Mouse (Mus musculus): Measurements from ENCODE around the gene Sspo. TPM values are rescaled to one million over a fixed set of nuclear protein-coding genes. Genes with fewer than 3 reads are reported as not detected.
A peak's percentile ranks its signal among the peaks of the same experiment; 100 is the strongest.

The Sspo gene
- total and polyA plus RNA-seq, 3 experiments, result under 0.01 TPM; not detected in 2

DNA sequence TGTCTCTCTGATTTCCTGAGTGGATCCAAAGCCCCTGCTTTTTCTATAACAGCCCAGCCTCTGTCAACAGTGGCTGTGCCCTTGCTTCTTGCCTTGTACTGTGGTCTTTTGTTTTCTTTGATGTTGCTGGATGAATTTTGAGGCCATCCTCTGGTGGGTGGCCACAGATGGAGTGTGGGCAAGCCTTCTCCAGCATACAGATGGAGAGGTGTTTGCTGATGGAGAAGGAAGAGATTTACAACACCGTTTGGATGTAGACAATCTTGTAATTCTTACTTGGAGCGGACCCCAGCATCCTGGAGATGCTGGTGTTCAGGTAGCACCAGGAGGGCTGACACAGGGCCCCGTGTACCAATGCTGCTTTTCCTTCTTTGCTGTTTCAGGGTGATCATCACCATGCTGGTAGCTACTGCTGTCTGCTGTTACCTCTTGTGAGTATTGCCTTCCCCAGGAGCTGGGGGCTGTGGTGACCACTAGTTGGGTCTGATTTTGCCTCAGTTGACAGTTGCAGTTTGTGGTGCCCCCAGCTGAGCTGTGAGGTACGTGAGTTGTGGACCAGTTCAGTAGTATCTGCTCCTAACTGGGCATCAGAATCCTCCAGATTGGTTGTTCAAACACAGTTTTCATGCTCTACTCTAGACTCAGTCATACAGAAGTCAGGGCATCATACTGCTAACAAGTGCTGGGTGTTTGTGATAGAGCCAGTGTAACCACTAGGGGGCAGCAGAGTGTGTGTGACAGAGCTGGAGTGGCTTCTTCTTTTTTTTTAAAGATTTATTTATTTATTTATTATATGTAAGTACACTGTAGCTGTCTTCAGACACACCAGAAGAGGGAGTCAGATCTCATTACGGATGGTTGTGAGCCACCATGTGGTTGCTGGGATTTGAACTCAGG lies 91.1 kb downstream of the Sspo start:
- H3K9me3 ChIP-seq (replicated peaks), result no peaks in the 10 kb centered on the region
- H3K4me1 ChIP-seq (ENCODE audit: insufficient read depth, low read depth, low read length), result no peaks in the 10 kb centered on the region
- H3K4me3 ChIP-seq (ENCODE audit: low read depth, low read length), result no peak overlapping the region
- no peaks in the 10 kb centered on the region for H3K36me3 ChIP-seq (replicated peaks)
- ATAC-seq (ENCODE audit: extremely low read depth, insufficient number of reproducible peaks, low FRiP score, poor library complexity, severe bottlenecking) (no peak), DNase-seq (ENCODE audit: low spot score) (peak; percentile 6)
- H3K27me3 ChIP-seq (ENCODE audit: insufficient read depth, low read length), result peaks cover 6% of the 10 kb centered on the region; the same call in 1 of the 2 replicates
- TF ChIP-seq GATA2 (IDR thresholded peaks at IDR 0.05; ENCODE audit: borderline replicate concordance, low read depth, low read length) (no peak), CTCF (IDR thresholded peaks at IDR 0.05; ENCODE audit: low read depth, low read length) (peak; percentile 43)

DNA sequence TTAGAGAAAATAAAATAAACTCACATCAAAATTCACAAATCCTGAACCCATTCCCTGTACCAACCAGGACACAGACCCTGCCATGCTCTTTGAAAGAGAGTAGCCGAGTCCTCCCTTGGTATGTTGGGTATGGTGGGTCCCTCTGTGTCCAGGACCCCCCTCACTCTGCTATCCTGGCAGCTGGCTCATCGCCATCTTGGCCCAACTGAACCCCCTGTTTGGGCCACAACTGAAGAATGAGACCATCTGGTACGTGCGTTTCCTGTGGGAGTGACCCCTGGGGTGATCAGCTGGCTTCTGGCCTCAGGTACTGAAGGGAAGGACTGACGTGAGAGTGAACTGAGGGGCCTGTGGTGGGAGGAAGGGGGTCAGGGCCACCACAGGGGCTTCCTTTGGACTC lies 91.8 kb downstream of the Sspo start:
- H3K4me3 ChIP-seq (ENCODE audit: low read depth, low read length), result no peak overlapping the region
- no peaks in the 10 kb centered on the region for H3K36me3 ChIP-seq (replicated peaks)
- ATAC-seq (ENCODE audit: extremely low read depth, insufficient number of reproducible peaks, low FRiP score, poor library complexity, severe bottlenecking) (no peak), DNase-seq (ENCODE audit: low spot score) (no peak)
- no peaks in the 10 kb centered on the region for H3K4me1 ChIP-seq (ENCODE audit: insufficient read depth, low read depth, low read length)
- TF ChIP-seq TAL1 (conservative IDR thresholded peaks at IDR 0.05; ENCODE audit: low read depth, low read length) (no peak), GATA1 (IDR thresholded peaks at IDR 0.05; ENCODE audit: borderline replicate concordance, low read length) (no peak), CTCF (IDR thresholded peaks at IDR 0.05; ENCODE audit: low read depth, low read length) (no peak), POLR2AphosphoS5 (IDR thresholded peaks at IDR 0.05; ENCODE audit: insufficient replicate concordance, low read depth, low read length) (no peak), GATA2 (IDR thresholded peaks at IDR 0.05; ENCODE audit: borderline replicate concordance, low read depth, low read length) (no peak)
- no peaks in the 10 kb centered on the region for H3K9me3 ChIP-seq (replicated peaks)
- H3K27me3 ChIP-seq (ENCODE audit: insufficient read depth, low read length), result peaks cover 5% of the 10 kb centered on the region; the same call in 1 of the 2 replicates

DNA sequence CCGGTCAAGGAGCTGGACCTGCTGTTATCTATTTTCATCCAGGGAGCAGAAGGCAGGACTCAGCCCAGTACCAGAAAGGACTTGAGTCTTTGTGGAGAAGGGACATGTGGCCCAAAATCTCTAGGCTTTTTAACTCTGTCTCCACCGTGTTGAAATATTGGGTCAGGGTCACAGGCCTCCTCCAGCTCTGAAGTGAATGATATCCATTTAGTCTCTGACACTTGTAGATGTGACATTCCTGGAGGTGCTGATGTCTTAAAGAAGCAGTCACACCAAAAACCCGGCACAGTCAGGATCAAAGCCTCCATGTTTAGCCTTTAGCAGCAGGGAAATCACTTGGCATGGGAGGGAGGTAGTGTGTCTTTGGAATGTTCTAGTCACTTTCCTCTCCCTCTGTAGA lies 92.7 kb downstream of the Sspo start:
- H3K36me3 ChIP-seq (replicated peaks), result no peaks in the 10 kb centered on the region
- H3K4me1 ChIP-seq (ENCODE audit: insufficient read depth, low read depth, low read length), result no peaks in the 10 kb centered on the region
- ATAC-seq (ENCODE audit: extremely low read depth, insufficient number of reproducible peaks, low FRiP score, poor library complexity, severe bottlenecking) (no peak), DNase-seq (ENCODE audit: low spot score) (no peak)
- no peak for TF ChIP-seq POLR2AphosphoS5 (IDR thresholded peaks at IDR 0.05; ENCODE audit: insufficient replicate concordance, low read depth, low read length)
- no peak for TF ChIP-seq GATA2 (IDR thresholded peaks at IDR 0.05; ENCODE audit: borderline replicate concordance, low read depth, low read length)
- H3K4me3 ChIP-seq (ENCODE audit: low read depth, low read length), result no peak overlapping the region
- peaks cover 3% of the 10 kb centered on the region; the same call in 1 of the 2 replicates for H3K27me3 ChIP-seq (ENCODE audit: insufficient read depth, low read length)
- H3K9me3 ChIP-seq (replicated peaks), result no peaks in the 10 kb centered on the region

DNA sequence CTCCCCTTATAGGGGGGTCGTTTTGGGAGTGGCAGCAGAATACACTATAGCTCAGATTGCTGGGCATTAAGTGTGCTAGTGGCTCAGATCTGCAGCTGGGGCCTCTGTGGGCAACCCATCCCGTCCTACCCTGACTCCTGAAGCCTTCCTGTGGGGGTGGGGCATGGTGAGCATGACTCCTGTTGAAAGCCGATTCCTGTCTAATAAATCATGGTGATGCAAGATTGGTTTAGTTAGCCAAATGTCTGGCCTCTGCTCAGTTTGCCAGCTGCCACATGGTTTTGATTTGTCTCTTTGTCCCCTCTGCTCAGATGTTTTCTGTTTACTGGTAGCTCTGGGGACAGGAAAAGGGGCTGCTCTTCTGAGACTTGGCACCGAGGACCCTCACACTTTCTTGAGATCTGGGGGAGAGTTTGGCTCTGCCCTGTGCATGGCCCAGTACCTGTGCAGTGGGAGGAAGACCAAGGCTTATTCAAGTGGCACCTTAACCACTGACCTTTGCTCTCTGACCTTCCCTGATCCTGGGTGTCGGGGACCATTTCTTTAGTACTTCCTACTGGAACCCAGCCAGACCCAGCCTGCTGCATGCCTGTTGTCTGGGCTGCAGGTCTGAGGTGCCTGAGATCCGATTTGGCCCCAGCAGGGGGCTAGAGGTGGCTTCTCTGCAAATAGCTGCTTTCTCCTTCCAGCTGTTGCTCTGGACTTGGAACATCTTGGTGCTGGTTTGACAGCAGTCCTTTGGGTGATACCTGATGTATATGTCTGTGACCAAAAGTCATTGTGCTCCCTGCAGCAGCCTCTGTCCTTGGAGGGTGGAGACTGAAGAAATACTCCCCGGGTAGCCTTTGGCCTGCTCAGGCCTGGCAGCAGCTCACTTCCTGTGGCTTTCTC lies 93.8 kb downstream of the Sspo start:
- DNase-seq (ENCODE audit: low spot score) (no peak), ATAC-seq (ENCODE audit: extremely low read depth, insufficient number of reproducible peaks, low FRiP score, poor library complexity, severe bottlenecking) (no peak)
- Histone ChIP-seq H3K27me3 (ENCODE audit: insufficient read depth, low read length) (peaks cover 3% of the 10 kb centered on the region; the same call in 1 of the 2 replicates), H3K4me1 (ENCODE audit: insufficient read depth, low read depth, low read length) (no peaks in the 10 kb centered on the region), H3K4me3 (ENCODE audit: low read depth, low read length) (no peak overlapping the region), H3K36me3 (replicated peaks) (no peaks in the 10 kb centered on the region), H3K9me3 (replicated peaks) (no peaks in the 10 kb centered on the region)
- TF ChIP-seq CTCF (IDR thresholded peaks at IDR 0.05; ENCODE audit: low read depth, low read length), result no peak
- TF ChIP-seq TAL1 (conservative IDR thresholded peaks at IDR 0.05; ENCODE audit: low read depth, low read length), result no peak

DNA sequence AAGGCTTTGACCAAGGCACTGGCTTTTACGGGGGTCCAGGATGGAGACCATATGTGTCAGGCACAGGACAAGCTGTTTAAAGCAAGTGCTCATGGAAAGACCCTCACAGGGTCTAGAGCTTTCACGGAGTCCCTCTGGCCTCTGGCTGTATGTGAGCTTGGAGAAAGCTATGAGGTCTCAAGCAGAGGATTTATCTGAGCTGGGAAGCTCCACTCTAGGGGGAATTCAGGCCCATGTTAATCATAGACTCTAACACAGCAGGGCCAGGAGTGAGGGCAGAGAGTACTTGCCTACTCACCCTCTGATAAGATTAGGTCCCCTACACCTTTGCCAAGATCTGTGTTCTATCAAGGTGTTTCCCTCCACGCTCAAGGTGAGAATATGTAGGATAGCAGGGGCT lies 94.6 kb downstream of the Sspo start:
- ATAC-seq (ENCODE audit: extremely low read depth, insufficient number of reproducible peaks, low FRiP score, poor library complexity, severe bottlenecking), result no peak
- Histone ChIP-seq H3K9me3 (replicated peaks) (no peaks in the 10 kb centered on the region), H3K36me3 (replicated peaks) (no peaks in the 10 kb centered on the region), H3K27me3 (ENCODE audit: insufficient read depth, low read length) (peaks cover under 1% of the 10 kb centered on the region; the same call in 1 of the 2 replicates), H3K4me3 (ENCODE audit: low read depth, low read length) (no peak overlapping the region), H3K4me1 (ENCODE audit: insufficient read depth, low read depth, low read length) (no peaks in the 10 kb centered on the region)
- DNase-seq (ENCODE audit: low spot score), result no peak
- TF ChIP-seq TAL1 (conservative IDR thresholded peaks at IDR 0.05; ENCODE audit: low read depth, low read length) (no peak), POLR2AphosphoS5 (IDR thresholded peaks at IDR 0.05; ENCODE audit: insufficient replicate concordance, low read depth, low read length) (no peak), GATA2 (IDR thresholded peaks at IDR 0.05; ENCODE audit: borderline replicate concordance, low read depth, low read length) (no peak), CTCF (IDR thresholded peaks at IDR 0.05; ENCODE audit: low read depth, low read length) (no peak), GATA1 (IDR thresholded peaks at IDR 0.05; ENCODE audit: borderline replicate concordance, low read length) (no peak)

DNA sequence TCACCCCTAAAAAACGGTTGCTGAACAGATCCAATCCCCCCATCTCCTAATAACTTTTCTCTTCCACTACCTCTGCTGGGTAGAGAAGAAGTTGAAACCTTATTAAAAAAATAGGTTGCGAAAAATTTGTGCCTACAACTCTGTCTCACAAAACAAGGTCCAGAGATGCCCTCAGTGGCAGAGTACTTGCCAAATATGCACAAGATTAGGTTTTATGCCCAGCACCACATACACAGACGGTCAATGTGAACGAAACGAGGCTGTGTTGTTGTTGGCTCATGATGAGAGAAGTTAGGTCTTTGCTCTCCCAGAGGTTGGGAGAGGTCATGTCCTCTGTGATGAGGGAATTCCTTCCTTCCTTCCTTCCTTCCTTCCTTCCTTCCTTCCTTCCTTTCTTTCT lies 97.2 kb downstream of the Sspo start:
- Histone ChIP-seq H3K27me3 (ENCODE audit: insufficient read depth, low read length) (no peaks in the 10 kb centered on the region), H3K4me1 (ENCODE audit: insufficient read depth, low read depth, low read length) (no peaks in the 10 kb centered on the region), H3K9me3 (replicated peaks) (no peaks in the 10 kb centered on the region), H3K4me3 (ENCODE audit: low read depth, low read length) (no peak overlapping the region), H3K36me3 (replicated peaks) (no peaks in the 10 kb centered on the region)
- ATAC-seq (ENCODE audit: extremely low read depth, insufficient number of reproducible peaks, low FRiP score, poor library complexity, severe bottlenecking) (no peak), DNase-seq (ENCODE audit: low spot score) (no peak)
- TF ChIP-seq POLR2AphosphoS5 (IDR thresholded peaks at IDR 0.05; ENCODE audit: insufficient replicate concordance, low read depth, low read length) (no peak), TAL1 (conservative IDR thresholded peaks at IDR 0.05; ENCODE audit: low read depth, low read length) (no peak), GATA1 (IDR thresholded peaks at IDR 0.05; ENCODE audit: borderline replicate concordance, low read length) (no peak), GATA2 (IDR thresholded peaks at IDR 0.05; ENCODE audit: borderline replicate concordance, low read depth, low read length) (no peak), CTCF (IDR thresholded peaks at IDR 0.05; ENCODE audit: low read depth, low read length) (no peak)

All from G1E (cell line).